Mouse (Mus musculus): ENCODE measurements around the gene Chpf.

The Chpf gene

DNA sequence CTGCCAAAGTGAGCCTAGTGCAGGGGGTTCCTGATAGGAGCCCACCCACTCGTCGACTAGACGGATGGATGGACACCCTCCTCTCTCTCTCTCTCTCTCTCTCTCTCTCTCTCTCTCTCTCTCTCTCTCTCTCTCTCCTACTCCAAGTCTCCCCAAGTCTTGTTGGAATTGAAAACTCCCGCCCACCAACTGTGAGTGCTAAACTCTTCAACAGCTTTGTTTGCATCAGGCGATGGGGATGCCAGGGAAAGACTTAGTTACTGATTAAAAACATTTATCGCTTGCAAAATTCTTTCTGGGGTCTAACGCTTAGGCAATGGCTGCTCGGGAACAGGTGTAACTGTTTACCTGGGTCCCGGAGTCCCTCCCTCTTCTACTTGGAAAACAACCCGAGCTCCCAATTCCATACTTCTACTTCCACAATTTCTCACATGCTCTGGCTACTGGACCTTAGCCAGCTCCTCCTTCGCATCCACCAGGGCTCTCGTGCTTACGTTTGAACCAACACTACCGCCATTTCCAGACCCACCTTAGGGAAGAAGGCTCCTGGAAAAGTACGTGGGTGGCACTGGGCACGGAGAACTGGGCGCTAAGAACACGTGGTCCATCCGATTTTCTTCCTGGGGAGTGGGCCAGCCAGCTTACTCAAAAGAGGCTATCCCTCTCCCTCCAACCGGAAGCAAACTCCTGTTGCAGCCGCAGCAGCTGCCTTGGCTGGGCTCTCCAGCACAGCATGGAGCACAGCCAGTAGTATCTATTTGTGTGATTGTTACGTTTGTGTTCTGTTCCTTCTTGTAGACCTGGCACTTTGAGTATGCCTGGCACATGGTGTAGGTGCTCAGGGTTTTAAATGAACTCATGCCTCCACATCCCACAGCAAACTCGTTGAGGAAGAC, 20.1 kb downstream of the Chpf start:
- no peak for DNase-seq (ENCODE audit: low read depth, low spot score)

GRCm38 (mm10) chr1:75458025-75458788, 20.9 kb downstream of the Chpf start:
- no peak for DNase-seq (ENCODE audit: low read depth, low spot score)

DNA sequence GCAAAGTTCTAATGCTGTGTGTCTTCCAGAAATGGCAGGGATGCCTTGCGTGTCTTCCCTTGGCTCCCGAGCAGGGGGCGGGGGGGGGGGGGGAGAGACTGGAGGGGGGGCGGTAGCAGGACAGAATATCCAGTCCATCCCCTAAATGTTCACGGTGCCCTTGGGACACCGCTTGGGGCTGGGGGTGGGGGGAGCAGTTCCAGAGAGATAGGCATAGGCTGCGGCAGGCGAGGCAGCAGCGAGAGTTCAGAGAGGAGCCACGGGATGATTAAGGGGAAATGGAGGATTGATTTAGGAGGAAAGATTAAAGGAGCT, 21.4 kb downstream of the Chpf start:
- DNase-seq (ENCODE audit: low read depth, low spot score) = no peak

DNA sequence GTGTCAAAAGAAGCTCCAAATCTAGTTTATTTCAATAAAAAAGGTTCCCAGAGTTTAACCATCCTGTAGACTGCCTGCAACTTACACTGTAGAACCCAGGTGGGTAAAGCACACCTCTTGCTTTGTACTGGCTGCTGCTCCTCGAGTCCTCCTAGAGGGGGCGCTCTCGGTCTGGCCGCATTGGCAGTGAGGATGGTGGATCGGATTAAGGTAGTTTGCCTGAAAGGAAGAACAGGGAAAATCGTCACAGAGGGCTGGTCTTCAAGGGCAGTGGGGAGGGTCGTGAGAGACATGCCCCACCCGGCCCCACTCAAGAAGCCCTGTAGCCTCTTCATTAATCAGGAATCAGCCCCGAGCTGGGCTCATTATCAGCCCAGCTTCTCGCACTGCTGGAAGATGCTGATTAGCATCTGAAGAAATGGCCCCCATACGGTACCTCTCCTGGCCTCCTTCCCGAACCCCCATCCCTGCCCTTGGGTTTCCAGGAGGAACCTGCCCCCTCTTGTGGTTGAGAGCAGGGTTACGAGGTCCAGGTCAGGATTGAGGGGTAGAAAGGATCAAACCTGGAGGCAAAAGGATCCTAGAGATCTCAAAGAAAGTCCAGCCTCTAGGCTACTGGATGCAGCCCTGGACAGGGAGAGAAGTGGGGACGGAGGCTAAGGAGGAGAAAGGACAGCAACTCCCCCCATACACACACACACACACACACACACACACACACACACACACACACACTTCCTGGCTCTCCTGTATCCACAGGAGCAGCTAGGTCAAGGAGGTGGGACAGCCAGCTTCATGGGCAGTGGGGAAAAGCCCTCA, 22.2 kb downstream of the Chpf start:
- no peak for DNase-seq (ENCODE audit: low read depth, low spot score)

GRCm38 (mm10) chr1:75455948-75456347, 23.2 kb downstream of the Chpf start:
- no peak for DNase-seq (ENCODE audit: low read depth, low spot score)

- DNase-seq (ENCODE audit: low read depth, low spot score) = no peak
Measured at GRCm38 (mm10) chr1:75455433-75455832, 23.7 kb downstream of the Chpf start.

GRCm38 (mm10) chr1:75451900-75452299, 27.2 kb downstream of the Chpf start:
- no peak for DNase-seq (ENCODE audit: low read depth, low spot score)

DNA sequence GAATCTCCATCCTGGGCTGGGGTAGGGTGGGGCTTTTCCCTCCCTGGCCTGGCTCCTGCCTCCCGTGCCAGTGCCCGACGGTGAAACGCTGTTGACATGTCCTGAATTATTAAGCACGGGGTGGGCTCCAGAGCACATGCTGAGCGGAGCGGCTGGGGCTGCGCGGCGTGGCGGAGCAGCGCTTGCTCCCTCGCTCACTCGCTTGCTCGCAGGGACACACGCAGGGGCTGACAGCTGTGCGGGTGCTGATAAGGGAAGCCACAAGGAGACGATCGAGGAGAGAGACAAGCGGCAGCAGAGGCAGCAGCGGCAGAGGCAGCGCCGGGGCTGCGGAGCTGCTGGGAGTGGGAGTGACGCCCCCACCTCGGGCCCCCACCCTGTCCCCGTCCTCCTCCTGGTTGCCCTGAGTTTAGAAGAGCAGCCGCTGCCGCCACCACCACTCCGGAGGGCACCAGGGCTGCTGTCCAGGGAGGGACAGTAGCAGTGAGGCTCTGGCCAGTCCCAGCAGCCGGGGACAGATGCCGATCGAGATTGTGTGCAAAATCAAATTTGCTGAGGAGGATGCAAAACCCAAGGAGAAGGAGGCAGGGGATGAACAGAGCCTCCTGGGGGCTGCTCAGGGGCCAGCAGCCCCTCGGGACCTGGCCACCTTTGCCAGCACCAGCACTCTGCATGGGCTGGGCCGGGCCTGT, 28.6 kb downstream of the Chpf start, which contains the start of gene Asic4:
TSS of gene Asic4 (plus strand) at position 123 of the 692 bp plus-strand sequence.
- no peak for DNase-seq (ENCODE audit: low read depth, low spot score)

DNA sequence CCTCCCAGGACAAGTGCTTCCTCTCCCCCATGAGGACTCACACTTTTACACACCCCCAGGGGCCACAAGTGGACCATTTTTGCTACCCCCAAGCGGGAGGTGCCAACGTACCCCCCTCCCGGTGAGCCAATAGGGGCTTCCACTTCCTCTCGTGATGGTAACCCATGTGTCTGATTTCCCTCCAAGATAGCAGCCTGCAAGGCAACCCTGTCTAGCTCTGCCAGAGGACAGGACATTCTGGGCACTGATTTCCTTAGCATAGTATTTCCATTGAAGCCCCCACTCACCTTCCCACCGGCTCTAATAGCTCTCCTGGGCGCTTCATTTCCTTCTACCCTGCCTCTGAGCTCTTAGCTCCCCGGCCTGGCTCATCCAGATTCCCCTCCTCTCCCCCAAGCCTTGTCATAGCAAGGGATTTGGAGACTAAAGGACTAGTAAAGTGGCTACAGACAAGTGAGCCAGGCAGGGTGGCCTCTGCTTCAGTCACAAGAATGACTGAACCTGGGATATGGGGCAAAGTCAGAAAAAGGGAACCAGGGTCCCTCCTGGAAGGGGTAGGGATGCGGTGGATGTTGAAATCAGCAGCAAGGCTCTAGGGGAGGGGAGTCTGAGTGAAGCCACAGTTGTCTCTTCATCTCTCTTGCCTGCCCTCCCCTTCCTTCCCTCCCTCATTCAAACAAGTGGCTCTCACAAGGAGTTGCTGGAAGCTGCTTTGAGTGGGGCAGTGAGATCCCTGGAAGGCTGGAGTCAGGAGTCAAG, 29.6 kb downstream of the Chpf start:
- DNase-seq (ENCODE audit: low read depth, low spot score) = no peak

DNA sequence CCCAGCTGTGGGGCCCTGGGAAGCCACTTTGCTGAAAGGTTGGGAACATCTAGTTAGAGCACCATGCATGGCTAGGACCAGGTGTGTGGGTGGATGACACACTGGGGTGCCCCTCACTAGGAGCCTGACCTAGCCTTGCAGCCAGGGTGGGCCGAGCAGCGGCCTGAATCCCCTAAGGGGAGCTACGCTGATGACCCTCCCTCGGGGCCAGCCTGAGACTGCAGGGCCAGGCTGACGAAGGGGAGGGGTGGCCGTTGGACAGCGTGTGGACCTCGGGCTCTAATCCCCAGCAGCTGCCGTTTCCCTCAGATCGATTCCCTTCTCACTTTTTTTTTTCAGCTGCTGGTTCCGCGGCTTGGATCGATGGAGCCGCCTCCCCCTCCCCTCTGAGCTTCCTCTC, 30.2 kb downstream of the Chpf start:
- DNase-seq (ENCODE audit: low read depth, low spot score) = no peak

- no peak for DNase-seq (ENCODE audit: low read depth, low spot score)
Measured at GRCm38 (mm10) chr1:75448052-75448431, 31.1 kb downstream of the Chpf start.

DNA sequence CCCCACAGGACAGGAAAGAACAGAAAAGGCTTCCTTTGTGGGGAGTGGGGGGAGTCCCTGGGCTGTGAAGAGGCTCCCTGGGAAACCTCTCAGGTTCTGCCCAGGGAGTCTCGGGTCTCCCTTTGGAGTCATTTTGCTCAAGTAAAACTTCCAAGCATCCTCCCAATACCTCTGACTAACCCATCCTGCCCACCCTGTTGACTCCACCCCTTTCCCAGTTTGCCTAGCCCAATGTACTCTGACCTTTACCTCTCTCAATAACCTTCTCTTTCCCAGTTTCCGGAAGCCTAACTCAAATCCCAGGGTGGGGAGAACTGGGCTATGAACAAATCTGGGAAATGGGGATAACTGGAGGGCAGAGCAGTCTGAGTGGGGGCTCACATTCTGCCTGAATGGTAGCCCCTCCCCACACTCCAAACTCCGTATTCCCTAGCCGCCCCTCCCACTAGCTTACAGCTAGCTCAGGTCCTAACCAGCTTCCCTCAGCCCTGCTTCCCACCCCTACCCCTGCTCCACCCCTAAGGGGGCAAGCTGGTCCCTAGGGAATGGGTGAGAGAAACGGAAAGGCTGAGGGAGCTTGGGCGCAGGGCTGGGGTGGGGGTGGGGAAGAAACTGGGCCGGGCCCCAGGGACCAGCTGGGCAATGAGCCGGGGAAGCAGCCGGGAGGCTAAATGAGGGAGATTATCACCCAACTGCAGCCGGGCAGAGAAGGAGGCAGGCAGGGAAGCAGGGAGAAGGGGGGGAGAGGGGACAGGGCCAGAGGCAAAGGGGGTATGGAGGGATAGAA, 31.6 kb downstream of the Chpf start:
- no peak for DNase-seq (ENCODE audit: low read depth, low spot score)

DNA sequence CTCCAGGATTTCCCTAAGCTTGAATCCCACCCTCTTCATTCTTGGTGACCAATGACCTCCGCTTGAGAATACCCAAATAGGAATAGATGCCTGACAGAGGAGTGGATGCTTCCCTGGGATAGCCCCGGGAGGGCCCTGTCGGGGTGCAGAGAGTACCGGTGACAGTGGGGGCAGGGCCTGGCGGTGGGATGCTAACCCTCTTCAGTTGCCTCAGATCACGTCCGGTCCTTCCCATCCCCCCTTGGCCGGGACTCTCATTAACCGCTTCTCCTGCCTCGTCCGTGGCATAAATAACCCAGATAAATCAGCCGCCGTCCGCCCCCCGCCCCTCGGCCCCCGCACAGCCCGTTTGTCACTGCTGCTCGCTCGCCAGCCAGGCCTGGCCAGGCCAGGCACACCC, 32.5 kb downstream of the Chpf start:
- DNase-seq (ENCODE audit: low read depth, low spot score) = no peak

GRCm38 (mm10) chr1:75445751-75446611, 33.1 kb downstream of the Chpf start:
- peak; percentile 68 for DNase-seq (ENCODE audit: low read depth, low spot score)

GRCm38 (mm10) chr1:75445141-75445701, 33.9 kb downstream of the Chpf start:
- no peak for DNase-seq (ENCODE audit: low read depth, low spot score)

- no peak for DNase-seq (ENCODE audit: low read depth, low spot score)
Measured at GRCm38 (mm10) chr1:75444208-75444607, 34.9 kb downstream of the Chpf start.

GRCm38 (mm10) chr1:75443247-75444024, 35.7 kb downstream of the Chpf start:
- DNase-seq (ENCODE audit: low read depth, low spot score) = no peak

DNA sequence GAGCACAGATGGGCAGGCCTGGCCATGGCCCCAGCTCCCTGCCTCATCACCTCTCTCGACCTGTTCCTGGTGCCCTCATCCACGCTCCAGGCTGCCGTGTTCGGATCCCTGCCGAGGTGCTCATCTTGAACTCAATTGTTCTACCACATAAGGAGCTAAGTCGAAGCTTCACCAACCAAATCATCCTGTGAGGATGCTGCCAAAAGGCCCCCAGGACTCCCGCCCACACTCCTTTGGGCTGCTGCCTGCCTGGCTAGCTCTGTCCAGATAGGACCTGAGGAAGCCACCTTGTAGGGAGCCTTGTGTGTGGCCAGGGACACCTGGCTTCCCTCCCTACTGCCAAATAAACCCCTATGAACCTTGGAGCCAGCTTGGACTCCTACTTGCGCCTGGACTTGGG, 36.3 kb downstream of the Chpf start:
- DNase-seq (ENCODE audit: low read depth, low spot score) = no peak
